Mouse (Mus musculus) left cerebral cortex, adult 9 months (tissue): Measurements from ENCODE around the gene Gngt2.
"Not testable (repeated sequence)": the region's sequence is repeated elsewhere in the genome, so short reads cannot be mapped to it uniquely, and the experiment has no call there.

Source experiments
- DNase-seq, 2 experiments: peaks; one replicate each; pipeline ENCODE4 v3.0.0; 2022; ENCODE audit warnings: low spot score in 2 of 2

The Gngt2 gene

GRCm38 (mm10) chr11:95840694-95841497, 3.9 kb downstream of the Gngt2 start:
- no peak for DNase-seq

GRCm38 (mm10) chr11:95841498-95841830, 4.4 kb downstream of the Gngt2 start:
- no peak for DNase-seq

- no peak for DNase-seq
These were observed 5.2 kb downstream of the Gngt2 start, which contains the start of gene Abi3 for GRCm38 (mm10) chr11:95842074-95842681. Abi3 (minus strand) TSS chr11:95842476.

- no peak for DNase-seq
These were observed 5.9 kb downstream of the Gngt2 start for GRCm38 (mm10) chr11:95842953-95843352.

- no peak for DNase-seq
These were observed 6.5 kb downstream of the Gngt2 start for GRCm38 (mm10) chr11:95843421-95843950.

GRCm38 (mm10) chr11:95844935-95845334, 7.9 kb downstream of the Gngt2 start:
- no peak for DNase-seq

- no peak for DNase-seq
These were observed 13.9 kb downstream of the Gngt2 start for GRCm38 (mm10) chr11:95850898-95851297.

GRCm38 (mm10) chr11:95853684-95854083, 16.7 kb downstream of the Gngt2 start:
- DNase-seq = no peak

- DNase-seq = no peak
These were observed 20.3 kb downstream of the Gngt2 start for GRCm38 (mm10) chr11:95857306-95857705.

- DNase-seq = peak in 1 of 2 experiments; percentile 54
These were observed 20.9 kb downstream of the Gngt2 start for GRCm38 (mm10) chr11:95857716-95858527.

GRCm38 (mm10) chr11:95858528-95859467, 21.8 kb downstream of the Gngt2 start:
- peak; percentile 93 to 97 for DNase-seq

GRCm38 (mm10) chr11:95859468-95859855, 22.4 kb downstream of the Gngt2 start:
- DNase-seq = no peak

- DNase-seq = no peak
These were observed 23.1 kb downstream of the Gngt2 start for GRCm38 (mm10) chr11:95860071-95860490.

GRCm38 (mm10) chr11:95861397-95861796, 24.4 kb downstream of the Gngt2 start:
- DNase-seq = no peak

- no peak for DNase-seq
These were observed 32.4 kb downstream of the Gngt2 start for GRCm38 (mm10) chr11:95869442-95869841.

- no peak for DNase-seq
These were observed 33.0 kb downstream of the Gngt2 start for GRCm38 (mm10) chr11:95869918-95870470.

GRCm38 (mm10) chr11:95875804-95876203, 38.8 kb downstream of the Gngt2 start:
- no peak for DNase-seq

- peak in 1 of 2 experiments; percentile 29 for DNase-seq
These were observed 39.3 kb downstream of the Gngt2 start for GRCm38 (mm10) chr11:95876296-95876695.

GRCm38 (mm10) chr11:95879861-95880260, 42.8 kb downstream of the Gngt2 start:
- not testable (repeated sequence) for DNase-seq

- no peak for DNase-seq
These were observed 53.5 kb downstream of the Gngt2 start for GRCm38 (mm10) chr11:95890462-95891051.
